27 mouse cellular contexts compared by ENCODE assay signal in the genomic region with DNA sequence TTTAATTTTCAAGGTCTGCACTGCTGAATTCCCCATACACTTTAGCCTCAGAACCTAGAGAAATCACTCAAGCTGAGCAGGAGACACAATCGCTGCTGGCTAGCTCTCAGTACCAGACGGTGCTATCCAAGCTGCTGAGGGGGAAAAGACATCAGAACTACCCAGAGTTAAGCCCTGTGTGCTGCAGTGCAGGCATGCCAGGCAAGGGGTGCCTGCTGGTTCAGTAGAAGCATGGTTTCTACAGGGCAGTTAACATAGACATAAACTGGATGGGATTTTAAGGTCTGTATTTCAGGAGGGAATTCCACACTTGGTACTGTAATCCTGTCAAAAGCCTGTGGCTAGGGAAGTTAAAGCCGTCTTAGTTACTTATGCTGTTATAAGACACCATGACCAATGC.
"Had no signal": no experiment of that assay in that cellular context is flagged by ENCODE, and none has a peak within 500 bp of the region (broad histone marks: within the 10 kb centered on the region; RNA-seq: fewer than 3 reads in every experiment).

No protein-coding gene starts in this region.

- DNase-seq: cerebellum, adult 8-10 months; cerebellum, adult 9-10 months; cerebellum, adult 9-11 months; cerebellum, postnatal 10 days; cerebellum, postnatal 14 days; cerebellum, postnatal 25 days; cerebellum, postnatal 36 days; embryo, embryonic 11 days; forebrain, postnatal 0 days; gastrocnemius, adult 2 months; gastrocnemius, postnatal 10 days; gastrocnemius, postnatal 14 days; gastrocnemius, postnatal 25 days; gastrocnemius, postnatal 36 days; heart, adult 18-20 months; heart, adult 2 months had no signal

- H3K9me3 ChIP-seq: embryonic facial prominence, embryonic 10.5 days; embryonic facial prominence, embryonic 12.5 days; embryonic facial prominence, embryonic 13.5 days; embryonic facial prominence, embryonic 15.5 days; forebrain, embryonic 10.5 days; forebrain, embryonic 12.5 days; forebrain, embryonic 15.5 days had no signal

- H3K36me3 ChIP-seq: embryonic facial prominence, embryonic 10.5 days; embryonic facial prominence, embryonic 12.5 days; embryonic facial prominence, embryonic 13.5 days; embryonic facial prominence, embryonic 15.5 days; forebrain, embryonic 10.5 days; forebrain, embryonic 12.5 days; forebrain, embryonic 15.5 days had no signal

- H3K4me1 ChIP-seq: embryonic facial prominence, embryonic 12.5 days; embryonic facial prominence, embryonic 13.5 days; embryonic facial prominence, embryonic 15.5 days; forebrain, embryonic 12.5 days; forebrain, embryonic 13.5 days; forebrain, embryonic 15.5 days had no signal

- ATAC-seq: forebrain, embryonic 13.5 days; forebrain, embryonic 14.5 days; forebrain, embryonic 15.5 days; forebrain, embryonic 16.5 days; forebrain, postnatal 0 days had no signal

- H3K4me2 ChIP-seq: embryonic facial prominence, embryonic 12.5 days; embryonic facial prominence, embryonic 13.5 days; embryonic facial prominence, embryonic 15.5 days; forebrain, embryonic 12.5 days; forebrain, embryonic 13.5 days; forebrain, embryonic 15.5 days had no signal

- H3K9ac ChIP-seq: embryonic facial prominence, embryonic 12.5 days; embryonic facial prominence, embryonic 13.5 days; embryonic facial prominence, embryonic 15.5 days; forebrain, embryonic 12.5 days; forebrain, embryonic 13.5 days; forebrain, embryonic 15.5 days; forebrain, postnatal 0 days had no signal

- H3K27ac ChIP-seq: embryonic facial prominence, embryonic 10.5 days; embryonic facial prominence, embryonic 12.5 days; embryonic facial prominence, embryonic 13.5 days; embryonic facial prominence, embryonic 15.5 days; forebrain, embryonic 10.5 days; forebrain, embryonic 12.5 days; forebrain, embryonic 13.5 days; forebrain, embryonic 15.5 days; gastrocnemius, adult 2 months; heart, adult 2 months had no signal

- H3K27me3 ChIP-seq: embryonic facial prominence, embryonic 12.5 days; embryonic facial prominence, embryonic 13.5 days; embryonic facial prominence, embryonic 15.5 days; forebrain, embryonic 12.5 days; forebrain, embryonic 13.5 days; forebrain, embryonic 15.5 days had no signal

- H3K4me3 ChIP-seq: embryonic facial prominence, embryonic 10.5 days; embryonic facial prominence, embryonic 12.5 days; embryonic facial prominence, embryonic 13.5 days; embryonic facial prominence, embryonic 15.5 days; erythroblast, embryonic 14.5 days; forebrain, embryonic 10.5 days; forebrain, embryonic 12.5 days; forebrain, embryonic 13.5 days; forebrain, embryonic 15.5 days; gastrocnemius, adult 2 months; heart, adult 2 months had no signal
